Mouse (Mus musculus) small intestine, adult 2 months (tissue): ENCODE measurements around the gene Fblim1.

Experiments used
- CTCF ChIP-seq: fragments of 200-500 bp; IDR thresholded peaks from 2 replicates; pipeline ENCODE4 v1.5.1; 2012; ENCODE audit warnings: low read depth, mild to moderate bottlenecking, control low read depth, inconsistent platforms, low read length, moderate library complexity, mixed read lengths; ENCODE audit not compliant: insufficient replicate concordance, insufficient read length; ENCODE audit errors: extremely low read depth
- POLR2A ChIP-seq: fragments of 200-500 bp; IDR thresholded peaks from 2 replicates; pipeline ENCODE4 v1.6.1; 2012; ENCODE audit warnings: low read depth, mild to moderate bottlenecking, control low read depth, inconsistent platforms, low read length, moderate library complexity

GRCm38 (mm10) chr4:141564209-141564608, 41.7 kb downstream of the Fblim1 start:
- TF ChIP-seq POLR2A (no peak), CTCF (no peak)
